Comparison of ENCODE assay signal across 8 mouse cellular contexts in genomic region chr11:32642899-32643886, GRCm38 (mm10). TPM values are rescaled to one million over a fixed set of nuclear protein-coding genes. Genes with fewer than 3 reads are reported as not detected.
A peak's percentile ranks its signal among the peaks of the same experiment; 100 is the strongest.
DNase-seq lines count a peak whose midpoint lies in the region; ATAC-seq and TF ChIP-seq lines count a peak whose summit lies in the region.

No protein-coding gene starts in this region.

- ATAC-seq in midbrain, embryonic 13.5 days, result peak; percentile 2
- ATAC-seq in megakaryocyte progenitor cell, adult 5-6 weeks (replicated peaks; ENCODE audit: poor library complexity), result no peak

- no peak for TF ChIP-seq CTCF in heart, adult 2 months (IDR thresholded peaks at IDR 0.05)
- no peak for TF ChIP-seq CTCF in brain, embryonic 14.5 days (IDR thresholded peaks at IDR 0.05; ENCODE audit: borderline replicate concordance, extremely low read depth, insufficient read depth, insufficient read length)

- no peak for DNase-seq in heart, adult 2 months
- no peak for DNase-seq in heart, adult 18-20 months
- peak; percentile 25 for DNase-seq in CD4-positive helper T cell, adult 2 months (ENCODE audit: low read depth, low spot score)
- peak; percentile 37 for DNase-seq in brain, embryonic 14.5 days (ENCODE audit: low read depth)
- peak; percentile 48 to 64 for DNase-seq in frontal cortex, postnatal 10 days (ENCODE audit: low spot score in 2 of 2)
- DNase-seq in limb, embryonic 10.5 days (ENCODE audit: low spot score), result no peak

- no peaks in the 10 kb centered on the region for H3K27me3 ChIP-seq in heart, adult 2 months (ENCODE audit: control insufficient read depth, insufficient read depth, low read length)
- H3K27me3 ChIP-seq in limb, embryonic 10.5 days (ENCODE audit: low read depth, poor library complexity, severe bottlenecking), result no peaks in the 10 kb centered on the region
- no peaks in the 10 kb centered on the region for H3K27me3 ChIP-seq in midbrain, embryonic 13.5 days

- TF ChIP-seq POLR2A in heart, adult 2 months (IDR thresholded peaks at IDR 0.05; ENCODE audit: insufficient read depth, low read depth, low read length), result 0 out of 2 replicates have a peak, but pooled peaks have one; percentile 21
- no peak for TF ChIP-seq POLR2A in brain, embryonic 14.5 days (IDR thresholded peaks at IDR 0.05; ENCODE audit: borderline replicate concordance, extremely low read depth, insufficient read depth, insufficient read length, poor library complexity, severe bottlenecking)

- WGBS in heart, adult 2 months, result under 1% methylated on average over 52 of the region's 54 CpGs
- WGBS in limb, embryonic 10.5 days, result under 1% methylated on average over 43 of the region's 54 CpGs
- under 1% methylated on average over 51 of the region's 54 CpGs for WGBS in midbrain, embryonic 13.5 days

- no peak for TF ChIP-seq EP300 in heart, adult 2 months (IDR thresholded peaks at IDR 0.05; ENCODE audit: insufficient read depth, low read depth, low read length)

- peak overlapping the region; percentile 77 for H3K9ac ChIP-seq in heart, adult 2 months (ENCODE audit: low read depth, low read length)
- peak overlapping the region; percentile 92 for H3K9ac ChIP-seq in midbrain, embryonic 13.5 days (replicated peaks)

- H3K4me3 ChIP-seq in heart, adult 2 months, result peak overlapping the region; percentile 65
- peak overlapping the region; percentile 99 for H3K4me3 ChIP-seq in limb, embryonic 10.5 days
- peak overlapping the region; percentile 94 for H3K4me3 ChIP-seq in midbrain, embryonic 13.5 days (replicated peaks)

- peak overlapping the region; percentile 100 for H3K27ac ChIP-seq in heart, adult 2 months
- peak overlapping the region; percentile 98 for H3K27ac ChIP-seq in limb, embryonic 10.5 days
- peak overlapping the region; percentile 98 for H3K27ac ChIP-seq in midbrain, embryonic 13.5 days

- H3K36me3 ChIP-seq in heart, adult 2 months (ENCODE audit: control insufficient read depth, insufficient read depth, low read length), result peaks cover 2% of the 10 kb centered on the region
- H3K36me3 ChIP-seq in limb, embryonic 10.5 days, result peaks cover 2% of the 10 kb centered on the region; the same call in 1 of the 2 replicates
- no peaks in the 10 kb centered on the region for H3K36me3 ChIP-seq in midbrain, embryonic 13.5 days

- H3K79me2 ChIP-seq in heart, adult 2 months (replicated peaks; ENCODE audit: control insufficient read depth, insufficient read depth, low read length), result peaks cover 3% of the 10 kb centered on the region

- intact Hi-C loops in heart, adult 2 months (cut with DNase I), result loop anchor here (5.0 kb wide), 1 partner anchor 64 kb away; no protein-coding TSS in a partner anchor

- H3K4me2 ChIP-seq in midbrain, embryonic 13.5 days (replicated peaks), result peak overlapping the region; percentile 86

- H3K9me3 ChIP-seq in limb, embryonic 10.5 days (replicated peaks), result no peaks in the 10 kb centered on the region
- no peaks in the 10 kb centered on the region for H3K9me3 ChIP-seq in midbrain, embryonic 13.5 days

- peaks cover 5% of the 10 kb centered on the region for H3K4me1 ChIP-seq in heart, adult 2 months (ENCODE audit: control insufficient read depth, insufficient read depth, low read length)
- H3K4me1 ChIP-seq in limb, embryonic 10.5 days, result peaks cover 35% of the 10 kb centered on the region
- peaks cover 48% of the 10 kb centered on the region for H3K4me1 ChIP-seq in midbrain, embryonic 13.5 days (replicated peaks)

RNA-seq across cellular contexts. Expression of gene Fbxw11, which starts 0.7 kb away (rescaled TPM):
- 10 to 100 TPM; 47.8 to 58.7 TPM for total RNA-seq in heart, adult 2 months (2021)
- 27.3 and 53.7 TPM in 2 replicates for polyA plus RNA-seq in heart, adult 2 months (2012; rRNA removed)
- 10 to 100 TPM; 47.4 to 52.1 TPM for total RNA-seq in heart, adult 18-20 months (2021)
- 105 and 106 TPM in 2 replicates for polyA plus RNA-seq in brain, embryonic 14.5 days (2012; rRNA removed)
- 77.6 and 96.4 TPM in 2 replicates for polyA plus RNA-seq in limb, embryonic 10.5 days (2016; fragmentation: Nextera tagmentation; extraction: Ambion mirVana)
- polyA plus RNA-seq in midbrain, embryonic 13.5 days (2015; fragmentation: Nextera tagmentation; extraction: Ambion mirVana), result 108 and 114 TPM in 2 replicates
- 35.5 and 44.0 TPM in 2 replicates for total RNA-seq in megakaryocyte progenitor cell, adult 5-6 weeks (2015)
- total RNA-seq in megakaryocyte progenitor cell, adult 5-6 weeks (2017), result 62.3 and 72.8 TPM in 2 replicates

Comparison
In these comparisons a context has a peak if more than half of its experiments do, and no peak if none do; other contexts are left out.
1. DNase-seq: peak in CD4-positive helper T cell, adult 2 months (single experiment), brain, embryonic 14.5 days (single experiment) and frontal cortex, postnatal 10 days (2 of 2); none in heart, adult 2 months (0 of 2), heart, adult 18-20 months (0 of 2) and limb, embryonic 10.5 days (single experiment).
2. Peak in every context shown above with its lines, with median percentiles within 50 percentile points of each other: H3K27ac ChIP-seq and H3K4me3 ChIP-seq.